Mouse (Mus musculus): Measurements from ENCODE around the gene Pcsk5.
A peak's percentile ranks its signal among the peaks of the same experiment; 100 is the strongest.

Gene Pcsk5

DNA sequence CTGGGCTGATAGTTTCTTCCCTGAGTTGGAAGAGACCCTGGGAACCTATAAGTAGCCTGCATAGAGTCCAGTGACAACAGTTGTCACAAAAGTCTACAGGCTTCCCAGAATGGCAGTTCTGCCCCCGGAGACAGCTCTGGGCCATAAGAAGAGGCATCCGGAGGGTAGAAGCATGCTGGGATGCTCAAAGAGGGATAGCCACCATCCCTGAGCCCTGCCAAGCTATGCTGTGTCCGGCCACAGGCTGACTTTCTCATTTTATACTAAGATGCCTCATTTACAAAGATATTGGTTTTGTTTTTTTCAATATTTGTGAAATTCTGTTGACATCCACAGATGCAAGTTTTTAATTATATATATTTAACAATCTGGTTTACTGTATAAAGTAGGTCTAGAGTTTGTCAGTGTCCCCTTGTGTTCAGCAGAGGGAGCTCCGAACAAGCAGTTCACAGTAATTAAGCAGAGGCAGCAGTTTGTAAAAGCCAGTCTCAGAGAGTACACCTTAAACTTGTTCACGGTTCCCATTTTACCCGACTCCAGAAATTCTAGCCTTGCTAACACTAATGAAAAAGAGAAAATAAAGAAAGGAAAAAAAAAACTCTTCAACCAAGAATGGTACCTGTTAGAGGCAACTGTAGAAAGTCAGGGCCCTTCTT is 369.7 kb downstream of the Pcsk5 start:
- no peak for DNase-seq

- DNase-seq = no peak
Observed at GRCm38 (mm10) chr19:17452001-17452400, 385.4 kb downstream of the Pcsk5 start.

DNA sequence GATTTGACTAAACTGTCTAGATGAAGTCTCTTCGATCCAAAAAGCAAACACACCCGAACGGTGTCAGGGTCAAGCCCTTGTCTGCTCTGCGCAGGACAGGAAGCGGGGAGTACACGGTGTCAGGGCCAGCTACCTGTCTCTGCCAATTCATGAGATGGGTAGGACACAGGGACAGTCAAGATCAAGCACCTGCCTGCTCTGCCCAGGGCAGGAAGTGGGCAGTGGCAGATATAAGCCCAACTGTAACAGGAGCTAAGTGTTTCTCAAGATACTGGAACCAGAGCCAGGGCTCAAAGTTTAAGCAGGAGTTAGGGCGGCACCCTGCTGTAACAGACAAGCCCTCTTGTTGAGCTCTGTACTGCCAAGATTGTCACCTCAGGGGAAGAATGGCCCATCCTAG is 393.9 kb downstream of the Pcsk5 start:
- no peak for DNase-seq

GRCm38 (mm10) chr19:17439476-17440189 is 397.8 kb downstream of the Pcsk5 start:
- no peak for DNase-seq

DNA sequence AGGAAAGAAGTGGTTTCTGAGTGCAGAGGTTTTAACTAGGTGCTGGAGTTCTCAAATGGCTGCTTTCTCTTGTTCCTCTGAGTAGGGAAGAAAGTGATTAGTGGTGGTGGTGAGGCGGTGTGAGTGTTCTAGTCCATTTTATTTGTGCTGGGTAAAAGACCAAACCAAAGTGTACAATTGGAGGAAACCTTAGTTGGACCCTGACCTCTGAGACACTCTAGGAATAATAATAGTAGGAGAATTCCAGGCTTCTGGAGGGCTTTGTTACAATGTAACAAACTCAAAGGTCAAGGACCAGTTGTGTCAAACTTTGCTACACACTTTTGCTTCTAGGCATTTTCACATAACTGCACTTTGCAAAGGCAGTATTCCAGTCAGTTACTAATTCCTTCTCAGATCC is 400.8 kb downstream of the Pcsk5 start:
- DNase-seq = no peak

- no peak for DNase-seq
Observed at GRCm38 (mm10) chr19:17428561-17428914, 408.9 kb downstream of the Pcsk5 start.

DNA sequence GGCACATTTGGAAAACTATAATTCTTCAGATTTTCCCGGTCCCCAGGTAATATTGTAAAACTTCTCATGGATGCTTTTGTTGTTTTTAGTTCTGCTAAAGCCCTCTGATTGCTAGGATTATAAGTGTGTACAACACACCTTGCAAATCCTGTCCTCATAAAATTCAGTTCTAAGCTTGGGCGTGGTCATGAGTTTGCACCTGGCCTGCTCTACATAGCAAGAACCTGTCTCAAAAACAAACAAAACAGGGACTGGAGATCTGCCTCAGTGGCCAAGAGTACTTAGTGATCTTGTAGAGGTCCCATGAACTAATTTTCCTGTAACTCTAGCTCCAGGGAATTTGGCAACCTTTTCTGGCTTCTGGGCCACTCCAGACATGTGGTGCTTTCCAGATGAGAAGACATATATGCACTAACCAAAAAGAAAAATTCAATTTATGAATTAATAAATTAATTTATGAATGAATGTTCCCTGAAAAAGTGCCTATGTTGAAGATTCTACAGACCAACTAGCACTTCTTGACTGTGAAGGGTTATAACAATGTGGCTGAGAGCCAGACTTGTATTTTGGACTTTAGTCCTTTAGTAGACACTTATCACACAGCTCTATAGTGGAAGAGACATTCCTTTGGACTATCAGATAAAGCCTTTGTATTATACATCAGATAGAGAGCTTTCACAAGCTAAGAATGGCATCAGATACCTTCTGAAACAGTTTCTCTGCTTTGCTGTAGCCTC is 409.4 kb downstream of the Pcsk5 start:
- DNase-seq = no peak

- no peak for DNase-seq
Observed at GRCm38 (mm10) chr19:17423306-17423705, 414.1 kb downstream of the Pcsk5 start.

DNA sequence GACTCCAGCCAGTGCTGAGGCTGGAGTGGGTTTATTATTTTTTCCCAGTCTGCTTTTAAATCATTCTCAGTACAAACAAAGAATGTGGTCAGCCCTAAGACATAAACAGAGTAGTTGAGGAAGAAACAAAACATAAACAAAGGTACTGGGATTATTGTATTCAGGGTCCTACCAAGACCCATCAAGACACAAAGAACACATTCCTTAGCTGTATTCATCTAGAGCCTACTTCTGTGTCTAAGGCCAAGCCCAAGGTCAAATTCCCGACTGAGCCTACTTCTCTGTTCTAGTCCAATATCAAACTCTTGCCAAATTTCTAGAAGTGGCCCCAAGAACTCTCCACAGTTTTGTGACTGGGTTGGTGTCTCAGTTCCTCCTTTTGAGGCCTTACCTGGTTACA is 419.6 kb downstream of the Pcsk5 start:
- no peak for DNase-seq

DNA sequence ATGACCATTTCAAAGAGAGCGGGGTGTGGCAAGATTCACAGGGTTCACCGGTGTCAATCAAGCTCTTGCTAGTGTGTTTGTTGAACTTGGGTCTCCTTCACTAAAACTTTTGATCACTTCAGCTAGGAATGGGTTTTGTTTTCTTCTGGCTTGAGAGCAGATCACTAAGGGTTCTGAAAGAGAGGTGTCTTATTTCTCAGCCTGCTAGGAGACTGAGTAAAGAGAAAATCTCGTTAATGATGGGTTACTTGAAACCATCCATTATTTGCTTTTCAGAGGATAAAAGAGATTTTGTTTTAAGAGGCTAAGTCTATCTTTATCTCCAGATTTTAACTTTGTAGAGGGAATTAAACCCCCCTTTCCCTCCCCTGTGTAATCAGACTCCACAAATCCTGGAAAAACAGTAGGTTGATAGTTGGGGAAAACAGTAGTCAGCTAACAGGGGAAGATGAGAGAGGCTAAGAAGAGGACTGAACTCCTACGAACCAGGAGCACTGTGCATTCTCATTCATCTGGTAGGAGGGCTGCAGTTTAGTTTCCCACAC is 424.4 kb downstream of the Pcsk5 start:
- DNase-seq = no peak

- DNase-seq = no peak
Observed at GRCm38 (mm10) chr19:17410465-17411065, 426.9 kb downstream of the Pcsk5 start.

- no peak for DNase-seq
Observed at GRCm38 (mm10) chr19:17409351-17409750, 428.1 kb downstream of the Pcsk5 start.

DNA sequence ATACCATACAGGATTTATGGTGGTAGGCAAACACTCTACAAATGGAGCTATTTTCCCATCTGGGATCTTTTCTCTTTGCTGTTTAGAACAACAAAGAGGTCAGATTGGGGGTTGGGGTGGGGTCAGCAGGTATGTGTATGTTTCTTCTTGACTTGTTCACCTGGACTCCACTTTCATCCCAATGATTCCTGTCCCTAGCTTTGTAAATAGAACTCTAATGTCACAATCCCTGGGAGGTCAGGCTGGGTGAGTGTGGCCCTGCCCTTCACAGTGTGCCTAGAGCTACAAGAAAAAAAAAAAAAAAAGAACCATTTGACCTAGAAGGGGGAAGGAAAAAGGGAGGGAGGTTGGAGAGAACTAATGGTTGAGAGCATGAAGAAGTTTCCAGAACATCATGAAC is 428.8 kb downstream of the Pcsk5 start:
- DNase-seq = no peak

DNA sequence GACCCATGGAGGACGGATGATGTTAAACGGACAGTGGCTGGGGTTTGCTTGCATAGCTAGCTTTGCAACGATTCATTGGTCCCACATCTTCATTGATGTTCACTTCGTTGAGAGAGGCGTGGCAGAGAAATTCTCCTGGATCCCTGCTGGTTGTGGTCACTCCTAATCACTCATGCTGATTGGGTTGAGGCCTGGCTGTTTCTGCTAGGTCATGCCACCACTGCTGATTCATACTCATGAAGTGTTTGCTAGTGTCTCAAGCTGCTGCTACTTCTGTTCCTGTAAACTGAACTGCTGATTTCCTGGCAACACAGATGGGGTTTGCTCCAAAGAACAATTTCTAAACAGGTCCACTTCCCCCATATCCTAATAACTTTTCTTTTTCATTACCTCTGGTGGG is 430.6 kb downstream of the Pcsk5 start:
- no peak for DNase-seq

DNA sequence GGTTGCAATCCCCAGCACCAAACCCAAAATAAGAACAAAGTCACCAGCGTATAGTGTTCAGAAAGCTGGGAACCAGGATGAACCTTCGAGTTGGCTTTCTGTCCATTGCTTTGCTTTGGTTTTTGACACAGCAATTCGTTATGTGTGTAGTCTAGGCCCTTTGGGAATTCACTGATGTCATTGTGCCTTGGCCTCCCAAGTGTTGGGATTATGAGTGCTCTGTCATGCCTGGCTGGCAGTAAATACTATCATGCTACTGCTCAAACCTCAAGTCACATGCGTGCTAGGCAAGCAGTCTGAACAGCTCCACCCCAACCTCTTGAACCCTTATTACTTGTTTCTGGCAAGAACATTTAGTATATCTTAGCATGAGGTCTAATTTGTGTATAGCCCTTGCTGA is 434.3 kb downstream of the Pcsk5 start:
- DNase-seq = no peak

GRCm38 (mm10) chr19:17400571-17400970 is 436.9 kb downstream of the Pcsk5 start:
- no peak for DNase-seq

GRCm38 (mm10) chr19:17399965-17400364 is 437.5 kb downstream of the Pcsk5 start:
- DNase-seq = no peak

DNA sequence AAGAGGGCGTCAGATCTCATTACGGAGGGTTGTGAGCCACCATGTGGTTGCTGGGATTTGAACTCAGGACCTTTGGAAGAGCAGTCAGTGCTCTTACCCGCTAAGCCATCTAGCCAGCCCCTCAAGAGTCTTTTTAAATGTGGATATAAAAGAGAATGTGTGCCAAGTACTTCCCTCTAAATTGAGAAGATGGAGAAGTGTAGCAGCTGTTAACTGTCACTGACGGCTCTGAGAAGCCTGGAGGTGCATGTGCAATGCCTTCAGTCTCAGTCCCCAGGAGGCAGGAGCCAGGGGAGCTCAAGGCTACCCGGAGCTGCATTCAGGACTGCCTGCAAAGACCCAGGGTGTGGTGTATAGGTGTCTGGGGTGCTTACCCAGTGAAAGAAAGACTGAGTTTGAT is 439.5 kb downstream of the Pcsk5 start:
- no peak for DNase-seq

DNA sequence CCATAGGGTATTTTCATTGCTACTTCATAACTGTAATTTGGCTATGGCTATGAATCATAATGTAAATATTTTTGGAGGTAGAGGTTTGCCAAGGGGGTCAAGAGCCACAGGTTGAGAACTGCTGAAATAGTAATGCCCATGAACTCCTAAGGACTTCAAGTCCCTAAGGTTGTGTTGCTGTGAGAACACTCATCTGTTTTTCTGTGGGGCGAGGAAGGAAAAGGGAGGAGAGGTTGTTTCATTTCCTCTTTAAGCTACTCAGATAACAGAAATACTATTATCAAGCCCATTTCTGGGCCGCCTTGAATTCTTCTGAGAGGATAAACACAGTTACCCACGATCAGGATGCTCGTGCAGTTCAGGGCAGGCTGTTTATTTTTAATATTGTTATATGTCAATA is 440.6 kb downstream of the Pcsk5 start:
- no peak for DNase-seq

DNA sequence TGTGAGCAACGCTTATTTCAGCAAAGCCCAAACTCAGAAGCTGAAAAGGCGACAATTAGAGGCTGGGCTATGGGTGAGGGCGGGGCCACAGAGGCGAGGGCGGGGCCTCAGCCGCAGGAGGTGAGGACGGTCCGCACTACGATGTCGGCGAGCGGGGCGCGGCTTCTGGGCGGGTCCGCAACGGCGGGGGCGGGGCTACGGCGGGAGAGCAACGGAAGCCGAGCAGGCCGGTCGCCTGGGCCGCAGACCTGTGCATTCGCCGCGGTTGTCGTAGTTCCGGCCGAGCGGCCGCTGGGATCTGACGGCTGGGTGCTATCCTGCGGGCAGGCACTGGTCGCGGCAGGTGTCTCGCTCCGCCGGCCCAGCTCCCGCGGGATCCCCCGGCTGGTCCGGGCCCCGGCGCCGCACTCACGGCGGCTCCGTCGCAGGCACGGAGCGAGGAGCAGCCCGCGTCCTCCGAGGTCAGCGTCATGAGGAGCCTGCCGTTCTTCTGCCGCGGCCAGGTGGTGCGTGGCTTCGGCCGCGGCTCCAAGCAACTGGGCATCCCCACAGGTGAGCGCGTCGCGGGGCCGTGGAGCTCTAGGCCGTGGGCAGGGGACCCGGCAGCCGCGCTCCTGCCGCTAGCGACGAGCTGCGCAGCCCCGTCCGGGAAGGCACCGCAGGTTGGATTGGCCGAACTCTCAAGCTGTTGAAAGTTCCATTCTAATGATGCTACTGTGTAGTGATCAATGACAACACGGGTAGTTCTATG is 443.4 kb downstream of the Pcsk5 start, which contains the start of gene Rfk:
Rfk (plus strand) TSS at position 203 of the 751 bp plus-strand sequence.
- peak; percentile 83 to 88 for DNase-seq

DNA sequence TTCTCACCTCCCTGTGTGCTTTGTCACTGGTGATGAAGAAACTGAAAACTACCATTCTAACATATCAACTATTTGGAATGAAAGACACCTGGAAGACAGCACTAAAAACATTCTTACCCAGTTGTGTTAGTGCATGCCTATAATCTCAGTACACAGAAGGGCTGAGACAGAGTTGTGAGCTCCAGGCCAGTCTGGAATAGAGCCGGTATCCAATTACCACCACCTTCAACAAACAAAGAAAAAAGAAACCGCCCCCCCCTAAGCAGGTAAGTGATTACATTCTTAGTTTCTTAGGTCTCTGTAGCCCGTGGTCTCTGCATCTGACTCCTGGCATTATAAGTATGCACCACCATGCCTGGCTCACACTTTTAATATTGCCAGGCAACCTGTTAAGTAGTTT is 444.6 kb downstream of the Pcsk5 start:
- no peak for DNase-seq

GRCm38 (mm10) chr19:17388404-17388803 is 449.0 kb downstream of the Pcsk5 start:
- DNase-seq = no peak

DNA sequence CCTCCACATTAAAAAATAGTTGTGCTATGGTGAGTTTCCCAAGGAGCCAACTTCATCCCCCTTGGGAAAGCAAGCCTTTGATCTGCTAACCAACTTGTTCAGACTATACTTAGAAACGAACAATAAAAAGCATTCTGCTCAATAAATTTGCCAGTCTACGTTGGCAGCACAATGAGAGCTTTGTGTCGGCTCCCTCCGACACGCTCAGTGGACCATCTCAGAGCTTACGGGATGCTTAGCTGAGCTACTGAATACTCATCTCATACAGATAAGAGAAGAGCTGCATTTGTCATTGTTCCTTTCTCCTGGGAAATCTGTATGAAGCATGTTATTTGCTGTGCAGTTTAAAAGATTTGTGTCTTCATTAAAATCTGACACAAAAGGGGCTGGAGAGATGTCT is 451.0 kb downstream of the Pcsk5 start:
- no peak for DNase-seq
